Mouse (Mus musculus) spleen, postnatal 14 days (tissue): ENCODE results near the gene Aqp8.
A peak's percentile ranks its signal among the peaks of the same experiment; 100 is the strongest.

Source experiments
- DNase-seq, 2 experiments: peaks; one replicate each; pipeline ENCODE4 v3.0.0; 2021 to 2022; ENCODE audit warnings: low spot score in 2 of 2

Aqp8 gene

DNA sequence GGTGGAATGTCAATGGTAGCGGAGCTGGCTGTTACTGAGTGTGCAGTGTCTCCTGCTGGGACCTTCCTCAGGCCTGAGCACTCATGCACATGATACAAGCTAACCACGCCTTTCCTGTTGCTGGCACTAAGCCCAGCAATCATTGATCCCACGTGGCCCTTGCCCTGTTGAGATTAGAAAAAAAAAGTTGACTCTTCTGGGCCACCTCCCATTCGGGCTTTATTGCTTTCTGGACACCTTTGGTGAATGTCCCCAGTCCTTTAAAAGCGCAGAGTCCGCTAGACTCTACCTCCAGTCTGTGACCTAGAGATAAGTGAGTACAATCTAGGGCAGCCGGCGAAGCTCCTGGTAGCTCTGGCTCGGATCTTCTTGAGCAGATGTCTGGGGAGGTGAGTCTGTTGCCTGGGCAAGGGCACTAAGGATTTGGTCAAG lies at the start of gene Aqp8:
Gene Aqp8, plus strand, starts transcription at position 222 of the 432 bp plus-strand sequence.
- DNase-seq, result peak; percentile 40 to 57

DNA sequence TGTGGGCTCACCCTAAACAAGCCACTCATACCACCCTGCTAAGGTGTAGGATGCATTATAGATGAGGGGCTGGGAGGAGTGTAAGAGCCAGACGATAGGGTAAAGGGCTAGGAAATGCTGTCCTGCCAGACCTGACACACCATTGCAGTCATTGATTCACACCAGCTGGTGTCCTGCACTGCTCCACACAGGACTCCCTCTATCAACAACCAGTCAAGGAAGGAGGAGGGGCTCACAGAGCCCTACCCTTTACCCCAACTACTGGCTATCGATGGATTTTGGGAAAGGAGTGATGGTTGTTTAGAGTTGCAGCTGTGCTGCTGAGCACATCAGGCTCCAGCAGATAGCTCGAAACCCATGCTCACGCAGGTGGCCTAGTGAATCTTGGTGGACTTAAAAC lies 45.3 kb upstream of the Aqp8 start:
- DNase-seq, result no peak

DNA sequence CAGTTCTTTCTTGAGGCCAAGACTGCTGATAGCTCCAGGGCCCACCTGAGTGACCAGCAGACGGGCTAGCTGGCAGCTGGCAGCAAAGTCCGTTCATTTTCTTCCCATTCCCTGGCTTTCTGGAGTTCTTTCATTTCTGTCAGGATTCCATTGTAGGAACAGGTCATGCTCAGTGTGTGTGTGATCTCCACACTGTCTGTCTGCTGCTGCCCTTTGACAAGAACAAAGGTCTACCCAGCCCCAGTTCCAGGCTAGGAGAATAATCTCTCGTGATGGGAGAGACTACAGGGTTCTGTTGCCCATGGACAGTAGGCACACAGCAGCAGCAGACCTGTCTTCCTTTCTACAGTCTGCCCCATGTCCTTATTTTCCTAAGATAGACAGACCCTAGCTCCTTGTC lies 44.4 kb upstream of the Aqp8 start:
- no peak for DNase-seq

DNA sequence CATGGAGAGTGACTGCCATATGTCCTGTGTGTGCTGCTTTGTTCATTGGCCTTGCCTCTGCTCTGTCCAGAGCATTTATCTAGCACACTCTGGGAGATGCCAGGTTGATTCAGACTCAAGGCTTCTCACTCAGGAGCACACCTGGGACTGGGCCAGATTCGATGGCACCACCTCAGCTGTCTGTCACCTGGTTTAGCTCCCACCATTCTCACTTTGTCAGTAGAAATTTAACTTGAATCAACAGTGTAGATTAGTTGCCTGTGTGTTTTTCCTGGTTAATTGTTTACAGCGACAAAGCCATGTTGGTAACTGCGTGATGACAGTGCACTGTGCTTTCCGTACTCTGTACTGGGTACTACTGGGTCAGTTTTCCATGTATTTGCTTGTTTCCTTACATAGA lies 42.1 kb upstream of the Aqp8 start:
- no peak for DNase-seq

DNA sequence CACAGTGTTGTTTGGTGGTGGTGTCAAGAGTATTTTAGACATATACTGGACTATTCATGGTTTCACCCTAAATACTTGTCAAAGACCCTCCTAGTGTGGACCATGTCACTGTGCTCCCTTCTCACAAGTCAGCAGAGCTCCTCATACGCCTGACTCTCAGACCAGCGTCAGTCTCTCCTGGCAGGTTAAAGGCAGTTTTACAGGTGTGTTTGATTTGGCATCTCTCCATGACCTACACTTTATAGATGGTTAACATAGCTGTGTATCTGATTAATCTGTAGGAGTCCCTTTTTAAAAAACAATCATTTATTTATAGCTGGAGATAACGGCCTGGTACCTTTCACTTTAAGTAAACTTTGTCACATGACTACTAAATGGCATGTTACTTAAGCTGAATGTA lies 40.1 kb upstream of the Aqp8 start:
- DNase-seq, result no peak

DNA sequence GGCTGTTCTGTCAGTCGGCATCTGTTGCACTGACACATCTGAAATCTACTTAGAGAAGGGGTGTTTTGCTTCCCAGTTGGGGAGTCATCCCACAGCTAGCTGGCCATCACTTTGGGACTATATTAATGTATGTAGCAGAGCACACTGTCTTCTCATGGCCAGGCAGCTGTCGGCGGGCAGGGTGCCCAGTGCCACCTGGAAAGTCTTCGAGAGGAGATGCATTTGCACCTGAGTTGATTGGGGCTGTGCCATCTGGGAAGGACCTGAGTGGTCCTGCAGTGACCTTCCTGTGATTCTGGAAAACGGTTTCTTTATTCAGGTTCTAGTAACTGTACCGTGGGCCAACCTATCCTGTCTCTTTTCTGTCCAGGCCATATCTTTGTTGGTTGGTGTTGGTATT lies 37.8 kb upstream of the Aqp8 start:
- no peak for DNase-seq

DNA sequence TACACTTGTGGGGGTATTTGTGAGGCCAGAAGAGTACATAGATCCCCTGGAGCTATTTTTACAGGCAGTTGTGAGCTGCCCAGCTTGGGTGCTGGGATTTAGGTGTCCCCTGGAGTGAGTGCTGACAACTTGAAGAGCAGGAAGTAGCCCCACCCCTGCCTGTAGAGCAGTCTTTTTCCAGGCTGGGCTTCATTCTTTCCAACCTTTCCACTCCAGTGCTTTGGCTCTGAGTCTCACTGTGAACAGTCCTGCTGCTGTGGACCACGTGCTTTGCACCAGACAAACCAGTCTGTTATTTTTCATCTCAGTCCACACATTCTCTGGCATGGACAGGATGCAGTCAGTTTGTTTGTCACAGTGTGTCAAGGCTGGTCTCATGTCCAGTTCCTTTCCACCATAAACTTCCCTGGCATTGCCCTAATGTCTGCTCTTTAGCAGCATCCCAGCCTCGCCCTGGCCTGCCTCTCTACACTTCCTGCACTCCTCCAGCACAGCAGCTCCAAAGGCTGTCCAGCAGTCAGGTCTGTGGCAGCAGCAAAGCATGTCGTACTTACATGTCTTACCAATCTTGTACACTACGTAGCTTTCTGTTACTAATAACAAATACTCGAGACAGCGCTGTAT lies 36.8 kb upstream of the Aqp8 start:
- DNase-seq, result no peak

DNA sequence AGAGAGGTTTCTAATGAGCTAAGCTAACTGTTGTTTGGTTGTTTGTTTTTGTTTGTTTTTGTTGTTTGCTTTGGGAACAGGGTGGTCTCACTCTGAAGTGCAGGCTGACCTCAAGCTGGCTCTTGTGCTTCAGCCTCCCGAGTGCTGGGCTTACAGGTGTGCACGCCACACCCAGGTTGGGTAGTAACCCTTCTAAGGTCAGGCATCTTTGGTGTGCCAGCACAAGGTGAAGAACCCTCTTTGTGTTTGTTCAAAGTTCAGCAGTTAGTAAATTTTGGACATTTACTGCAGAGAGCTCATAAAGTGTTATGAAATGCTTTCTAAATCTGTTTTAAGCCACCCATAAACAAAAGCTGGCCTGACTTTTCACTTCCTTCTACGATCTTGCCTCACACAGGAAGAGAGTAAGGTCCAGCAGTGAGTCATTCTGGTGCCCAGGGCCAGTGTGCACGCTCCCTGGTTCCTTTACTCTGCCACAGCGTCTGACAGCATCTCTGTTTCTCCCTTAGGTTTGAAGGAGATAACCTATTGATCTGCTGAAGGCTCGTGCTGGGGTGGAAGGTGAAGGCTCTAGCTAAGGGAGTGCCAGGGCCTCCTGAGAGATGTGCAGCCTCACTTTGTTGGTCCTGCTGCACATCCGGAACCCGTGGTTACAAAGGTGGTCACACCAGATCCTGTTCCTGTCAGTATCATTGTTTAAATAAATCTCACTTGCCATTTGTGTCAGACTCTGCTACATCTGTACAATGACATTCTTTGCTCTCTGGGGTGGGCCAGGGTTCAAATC lies 32.3 kb upstream of the Aqp8 start:
- no peak for DNase-seq

DNA sequence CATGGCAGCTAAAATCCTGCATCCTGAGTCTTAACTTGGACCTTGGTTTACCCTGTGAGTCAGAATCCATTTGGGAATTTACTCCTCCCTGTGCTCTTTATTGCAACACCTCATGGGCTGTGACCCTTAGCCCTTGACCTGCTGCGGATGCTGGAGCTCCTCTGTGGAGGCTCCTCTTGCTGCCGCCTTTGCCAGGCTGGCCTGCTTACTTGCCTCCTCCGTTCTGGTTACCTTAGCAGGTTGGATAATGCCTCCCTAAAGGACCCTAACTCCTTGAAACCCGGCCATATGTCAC lies 31.7 kb upstream of the Aqp8 start:
- no peak for DNase-seq

DNA sequence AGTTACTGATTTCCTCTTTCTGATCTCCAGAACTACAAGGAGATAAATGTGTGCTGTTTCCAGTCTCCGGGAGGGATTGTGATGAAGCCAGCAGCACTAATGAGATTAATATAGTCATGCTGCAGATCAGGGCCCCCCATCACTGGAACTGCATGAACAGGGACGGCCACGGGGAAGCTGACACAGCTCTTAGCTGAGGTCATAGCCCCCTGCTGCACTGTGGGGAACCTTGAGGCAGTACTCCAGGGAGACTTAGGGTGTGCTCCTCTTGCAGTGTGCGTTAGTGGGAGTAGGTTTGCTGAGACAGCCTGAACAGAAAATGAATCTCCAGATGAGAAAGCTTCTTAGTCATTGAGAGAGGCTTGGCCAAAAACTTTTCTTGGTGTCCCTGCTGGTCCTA lies 30.9 kb upstream of the Aqp8 start:
- DNase-seq, result no peak

DNA sequence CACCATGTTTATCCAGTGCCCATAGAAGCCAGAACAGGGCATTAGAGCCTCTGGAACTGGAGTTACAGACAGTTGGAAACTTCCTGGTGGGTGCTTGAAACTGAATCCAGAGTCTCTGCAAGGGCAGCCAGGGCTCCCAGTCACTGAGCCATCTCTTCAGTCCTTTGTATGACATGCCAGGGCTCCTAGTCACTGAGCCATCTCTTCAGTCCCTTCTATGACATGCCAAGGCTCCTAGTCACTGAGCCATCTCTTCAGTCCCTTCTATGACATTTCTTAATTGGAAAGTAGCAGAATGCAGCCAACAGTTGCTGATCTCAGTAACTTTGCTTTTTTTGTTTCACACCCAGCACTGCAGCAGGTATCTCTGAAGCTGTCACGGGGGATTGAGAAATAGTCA lies 20.0 kb upstream of the Aqp8 start:
- DNase-seq, result no peak

DNA sequence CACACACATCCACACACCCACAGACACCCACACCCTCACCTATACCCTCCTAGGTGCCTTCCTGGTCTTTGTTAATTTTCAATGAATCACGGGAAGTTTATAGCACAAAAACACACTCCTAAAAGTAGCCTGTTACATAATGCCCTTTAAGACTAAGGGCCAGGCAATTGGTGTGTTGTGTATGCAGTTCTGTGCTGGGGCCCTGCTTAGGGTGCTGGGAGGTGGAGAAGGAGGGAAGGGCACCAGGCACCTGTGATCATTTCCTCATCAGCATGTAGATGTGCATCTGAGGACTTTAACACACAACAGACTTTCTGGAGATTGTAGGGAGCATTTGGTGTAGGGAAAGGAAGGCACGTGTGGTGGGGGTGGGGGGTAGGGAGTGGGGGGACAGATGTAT lies 13.3 kb upstream of the Aqp8 start:
- no peak for DNase-seq

DNA sequence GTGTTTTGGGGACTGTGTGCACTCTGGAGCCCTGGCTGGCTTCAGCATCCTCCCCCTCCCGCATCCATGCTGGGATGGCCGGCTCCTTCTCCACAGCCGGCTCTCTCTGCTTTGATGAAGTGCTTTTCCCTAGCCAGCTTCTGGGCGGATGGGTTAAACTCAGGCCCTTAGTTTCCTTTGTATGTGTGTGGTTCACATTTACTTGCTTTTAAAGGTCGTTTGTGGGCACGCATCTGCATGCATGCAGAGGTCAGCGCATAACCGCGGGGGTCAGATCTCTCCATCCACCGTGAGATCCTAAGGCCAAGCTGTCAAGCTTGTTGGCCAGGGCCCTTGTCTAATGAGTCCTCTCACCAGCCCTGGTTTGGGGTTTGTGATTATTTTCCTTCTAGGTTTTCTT lies 12.4 kb upstream of the Aqp8 start:
- DNase-seq, result no peak

DNA sequence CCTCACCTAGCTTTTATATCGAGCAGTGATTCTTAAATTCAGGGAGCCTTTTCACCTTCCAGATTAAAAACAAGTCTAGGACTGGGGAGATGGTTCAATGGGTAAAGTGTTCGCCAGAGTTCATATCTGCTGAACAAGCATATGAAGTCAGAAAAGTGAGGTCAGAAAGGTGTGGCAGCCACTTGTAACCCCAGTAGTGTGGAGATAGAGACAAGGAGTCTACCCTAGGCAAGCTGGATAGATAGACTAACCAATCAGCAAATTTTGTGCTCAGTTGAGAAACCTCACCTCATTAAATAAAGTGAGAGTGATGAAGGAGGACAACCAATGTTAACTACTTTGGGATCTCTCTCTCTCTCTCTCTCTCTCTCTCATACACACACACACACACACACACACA lies 11.6 kb upstream of the Aqp8 start:
- no peak for DNase-seq

DNA sequence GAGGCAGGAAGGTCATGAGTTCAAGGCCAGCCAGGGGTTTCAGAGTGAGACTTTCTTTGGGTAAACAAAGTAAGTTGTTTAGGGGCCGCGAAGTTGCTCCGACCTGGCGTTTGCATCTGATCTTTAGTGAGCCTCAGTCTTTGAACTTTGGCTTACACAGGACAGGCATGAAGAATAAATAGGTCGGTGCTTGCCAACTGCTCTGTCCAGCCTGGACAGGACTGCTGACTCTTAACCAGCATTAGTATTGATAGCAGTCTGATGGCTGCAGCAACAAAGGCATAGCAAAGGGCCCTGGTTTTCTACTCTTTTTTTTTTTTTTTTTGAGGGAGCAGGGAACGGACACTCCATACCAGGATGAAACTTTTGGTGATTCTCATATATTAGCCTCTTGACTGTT lies 9.5 kb upstream of the Aqp8 start:
- DNase-seq, result no peak

DNA sequence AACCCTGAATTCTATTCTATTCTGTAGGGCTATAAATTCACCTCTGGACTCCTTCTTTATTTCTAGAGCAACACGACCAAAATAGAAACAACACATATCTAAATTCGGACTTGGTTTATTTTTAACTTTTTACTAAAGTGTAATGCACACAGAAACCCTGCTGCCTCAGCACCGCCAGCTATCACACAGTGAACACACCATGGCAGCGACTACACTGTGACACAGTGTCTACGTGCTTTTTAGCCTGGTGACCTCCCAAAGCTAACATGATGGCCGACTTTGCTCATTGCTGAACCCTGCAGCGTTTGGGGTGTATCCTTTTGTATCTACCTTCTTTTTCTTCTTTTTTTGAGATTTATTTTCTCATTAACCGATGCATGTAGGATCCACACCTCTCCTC lies 9.0 kb upstream of the Aqp8 start:
- no peak for DNase-seq

DNA sequence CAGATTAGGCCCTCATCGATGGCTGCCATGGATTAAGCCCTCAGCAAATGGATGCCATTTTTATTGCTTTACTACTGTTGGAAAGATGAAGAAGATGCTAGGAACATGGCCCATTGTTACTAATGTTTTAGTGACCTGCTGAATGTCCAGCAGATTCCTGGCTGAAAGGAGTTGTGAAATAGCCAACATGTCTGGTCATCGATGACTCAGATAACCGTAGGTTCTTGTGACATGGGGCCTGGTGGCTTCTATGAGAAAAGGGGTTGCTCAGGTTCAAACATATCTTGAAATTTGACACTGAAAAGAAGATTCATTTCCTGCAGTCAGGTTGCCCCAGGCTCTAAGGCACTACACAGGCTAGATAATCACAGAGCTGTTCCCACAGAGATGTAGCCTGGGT lies 7.0 kb upstream of the Aqp8 start:
- no peak for DNase-seq

DNA sequence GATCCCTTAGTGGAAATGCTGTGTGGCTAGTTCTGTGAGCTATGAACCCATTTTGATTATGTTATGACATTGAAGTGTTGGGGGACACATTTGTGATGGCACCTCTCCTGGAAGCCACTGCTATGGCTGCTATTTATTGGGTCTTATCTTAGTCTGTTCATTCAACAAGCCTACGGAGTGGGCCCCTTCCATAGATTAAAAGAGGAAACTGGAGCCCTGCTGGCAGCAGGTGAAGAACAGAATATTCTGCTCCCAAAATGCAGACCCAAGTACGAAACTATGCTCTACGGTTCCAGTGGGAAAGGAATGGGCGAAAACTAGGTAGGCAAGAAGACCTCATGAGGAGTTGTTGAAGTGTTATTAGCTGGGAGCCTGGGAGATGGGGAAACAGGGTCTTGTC lies 3.8 kb upstream of the Aqp8 start:
- DNase-seq, result no peak

DNA sequence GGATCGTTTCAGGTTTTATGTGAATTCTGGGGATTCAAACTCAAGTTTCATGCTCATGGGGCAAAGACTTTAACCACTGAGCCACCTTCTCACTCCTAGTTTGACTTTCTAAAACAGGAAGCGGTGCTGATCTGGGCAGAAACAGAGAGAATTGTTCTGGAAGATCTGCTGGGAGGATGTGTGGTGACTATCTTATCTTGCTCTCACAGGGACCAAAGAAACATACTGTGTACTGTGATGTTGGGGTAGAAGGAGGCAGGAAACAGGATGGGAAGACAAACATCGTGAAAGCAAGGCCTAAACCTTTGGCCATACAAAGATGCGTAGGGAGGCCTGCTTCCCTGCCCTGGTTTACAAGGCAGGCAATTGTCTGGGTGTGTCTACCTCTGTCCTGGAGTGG lies 2.8 kb upstream of the Aqp8 start:
- no peak for DNase-seq

DNA sequence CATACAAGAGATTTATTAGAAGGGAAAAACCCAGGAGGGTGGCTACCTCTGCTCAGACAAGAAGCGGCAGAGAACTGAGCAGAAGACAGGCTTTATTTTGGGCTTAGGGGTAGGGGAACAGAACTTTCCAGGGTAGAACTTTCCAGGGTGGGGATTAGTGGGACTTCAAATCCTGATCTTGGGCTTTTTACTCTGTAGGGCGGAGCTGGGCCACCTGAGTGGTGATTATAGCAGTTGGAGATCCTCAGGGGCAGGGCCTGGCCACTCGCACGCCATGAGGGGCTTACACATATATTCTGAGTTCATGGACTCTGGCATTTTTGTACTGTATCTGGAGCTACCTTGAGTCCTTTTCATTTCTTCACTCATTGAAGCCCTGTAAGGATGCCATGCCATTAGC lies 775 bp upstream of the Aqp8 start:
- no peak for DNase-seq

DNA sequence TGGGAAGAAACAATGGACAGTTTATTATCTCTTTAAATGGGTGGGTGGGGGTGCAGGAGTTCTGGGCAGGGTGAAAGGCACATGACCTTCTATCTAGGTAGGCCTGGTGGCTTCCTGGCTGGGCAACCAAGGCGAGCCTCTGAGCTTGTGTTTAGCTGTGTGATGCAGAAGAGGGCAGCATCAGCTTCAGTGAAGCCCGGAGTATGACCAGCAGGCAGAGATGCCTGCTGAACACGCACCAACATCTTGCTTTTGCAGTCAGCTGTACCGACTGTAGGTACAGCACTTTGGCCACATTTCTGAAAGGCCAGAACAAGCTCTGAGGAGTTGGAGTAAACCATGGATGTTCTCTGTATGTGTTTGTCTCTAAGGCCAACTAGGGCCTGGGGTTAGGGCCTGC lies 1.5 kb downstream of the Aqp8 start:
- no peak for DNase-seq

DNA sequence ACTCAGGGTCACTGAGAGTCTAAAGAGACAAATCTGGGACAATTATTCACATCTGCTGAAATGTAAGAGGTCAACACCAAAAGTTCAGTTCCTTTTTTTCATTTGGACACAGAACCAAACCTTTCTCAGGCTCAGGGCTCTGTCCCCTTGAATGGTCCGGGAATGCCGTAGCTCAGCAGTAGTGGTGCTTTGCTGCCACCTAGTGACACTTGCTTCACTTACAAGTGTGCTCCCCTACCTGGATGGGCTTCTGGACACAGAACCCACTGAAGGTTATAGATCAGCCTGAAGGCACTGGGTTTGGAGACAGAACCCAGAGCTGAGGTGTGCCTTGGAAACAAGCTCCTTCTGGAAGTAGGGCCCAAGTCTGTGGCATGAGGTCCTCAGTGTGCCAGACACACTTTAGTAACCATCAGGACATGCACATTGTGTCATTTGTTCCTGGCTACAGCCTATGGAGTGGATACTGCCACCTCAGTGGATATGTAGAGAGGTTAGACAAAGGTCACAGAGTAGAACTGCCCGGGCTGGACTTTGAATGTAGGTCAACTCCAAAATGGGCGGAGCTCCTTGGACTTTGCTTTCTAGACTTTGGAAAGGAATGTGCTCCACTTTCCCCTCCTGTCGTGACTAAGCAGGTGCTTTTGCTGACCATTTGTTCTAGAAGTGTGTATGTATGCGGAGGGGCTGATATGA lies 3.7 kb downstream of the Aqp8 start:
- peak in 1 of 2 experiments; percentile 53 for DNase-seq

DNA sequence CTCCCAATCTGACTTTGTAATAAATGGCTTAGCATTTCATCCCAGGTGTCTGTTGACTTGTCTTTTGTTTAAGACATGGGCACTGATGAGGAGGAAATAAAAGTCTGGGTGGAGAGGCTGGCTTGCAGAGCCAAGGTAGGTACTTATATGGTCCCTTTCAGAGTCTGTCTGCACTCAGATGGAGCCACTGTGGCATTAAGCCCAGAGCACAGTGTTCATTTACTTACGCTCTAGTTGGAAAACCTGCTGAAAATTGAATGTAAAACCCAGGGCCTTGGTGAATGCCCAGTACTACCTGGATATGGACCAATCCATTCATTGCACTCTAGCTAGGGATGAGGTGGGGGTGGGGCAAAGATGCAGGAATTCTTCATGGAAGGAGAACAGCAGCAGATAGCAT lies 5.9 kb downstream of the Aqp8 start:
- no peak for DNase-seq
